Mouse (Mus musculus) myocyte (in vitro differentiated cells): ENCODE measurements around the gene Prkag2. TPM values are rescaled to one million over a fixed set of nuclear protein-coding genes. Genes with fewer than 3 reads are reported as not detected.
A peak's percentile ranks its signal among the peaks of the same experiment; 100 is the strongest.

Source experiments
- H3K27me3 ChIP-seq: one replicate; pipeline ENCODE4 v1.6.1; 2011; ENCODE audit not compliant: control insufficient read depth, insufficient read depth, insufficient read length
- H3K36me3 ChIP-seq: one replicate; pipeline ENCODE4 v1.6.1; 2011; ENCODE audit not compliant: control insufficient read depth, insufficient read depth
- H3K4me2 ChIP-seq: one replicate; pipeline ENCODE4 v1.6.1; 2011; ENCODE audit warnings: low read depth, control low read depth
- H3K4me3 ChIP-seq: one replicate; pipeline ENCODE4 v1.5.1; 2011; ENCODE audit warnings: mild to moderate bottlenecking, control low read depth, moderate library complexity
- H3K79me2 ChIP-seq: one replicate; pipeline ENCODE4 v1.6.1; 2011; ENCODE audit not compliant: control insufficient read depth, insufficient read depth
- H3ac ChIP-seq: one replicate; pipeline ENCODE4 v1.6.1; 2011; ENCODE audit not compliant: control insufficient read depth, insufficient read length
- CEBPB ChIP-seq: IDR thresholded peaks from 2 replicates; pipeline ENCODE4 v1.6.1; 2011; ENCODE audit warnings: mild to moderate bottlenecking, moderate library complexity; ENCODE audit not compliant: poor library complexity, insufficient read depth, severe bottlenecking
- E2F4 ChIP-seq: IDR thresholded peaks from one replicate; pipeline ENCODE4 v1.6.1; 2011; ENCODE audit warnings: mild to moderate bottlenecking, control low read depth, moderate library complexity; ENCODE audit not compliant: insufficient read depth
- MAX ChIP-seq: IDR thresholded peaks from one replicate; pipeline ENCODE4 v1.6.1; 2011; ENCODE audit warnings: low read depth, mild to moderate bottlenecking, control low read depth
- MYOD1 ChIP-seq, 3 experiments: IDR thresholded peaks; one replicate each; pipeline ENCODE4 v1.6.1; 2011; ENCODE audit warnings: control low read depth in 2 of 3, low read depth in 2 of 3, mild to moderate bottlenecking in 2 of 3, moderate library complexity in 1 of 3; ENCODE audit not compliant: insufficient read length in 2 of 3, control insufficient read depth in 1 of 3
- MYOG ChIP-seq, 3 experiments: IDR thresholded peaks; one replicate each; pipeline ENCODE4 v1.6.1; 2011; ENCODE audit warnings: control low read depth in 2 of 3, low read depth in 2 of 3, mild to moderate bottlenecking in 2 of 3; ENCODE audit not compliant: insufficient read length in 2 of 3, control insufficient read depth in 1 of 3, insufficient read depth in 1 of 3
- POLR2A ChIP-seq: IDR thresholded peaks from one replicate; pipeline ENCODE4 v1.6.1; 2011; ENCODE audit warnings: low read depth, mild to moderate bottlenecking, control low read depth, moderate library complexity; ENCODE audit not compliant: insufficient read length
- POLR2AphosphoS2 ChIP-seq: IDR thresholded peaks from one replicate; pipeline ENCODE4 v1.6.1; 2011; ENCODE audit warnings: low read depth, control low read depth; ENCODE audit not compliant: insufficient read length
- REST ChIP-seq: IDR thresholded peaks from one replicate; pipeline ENCODE4 v1.6.1; 2011; ENCODE audit warnings: mild to moderate bottlenecking, control low read depth, moderate library complexity; ENCODE audit not compliant: insufficient read depth, insufficient read length
- SRF ChIP-seq: IDR thresholded peaks from one replicate; pipeline ENCODE4 v1.6.1; 2011; ENCODE audit warnings: low read depth; ENCODE audit not compliant: control insufficient read depth, insufficient read length
- TCF12 ChIP-seq: IDR thresholded peaks from one replicate; pipeline ENCODE4 v1.6.1; 2011; ENCODE audit warnings: mild to moderate bottlenecking, control low read depth; ENCODE audit not compliant: poor library complexity, insufficient read depth, severe bottlenecking
- TCF3 ChIP-seq: IDR thresholded peaks from one replicate; pipeline ENCODE4 v1.6.1; 2011; ENCODE audit warnings: low read depth, control low read depth; ENCODE audit not compliant: insufficient read length
- USF1 ChIP-seq: IDR thresholded peaks from one replicate; pipeline ENCODE4 v1.6.1; 2011; ENCODE audit warnings: low read depth, mild to moderate bottlenecking, control low read depth, moderate library complexity
- polyA plus RNA-seq: library from polyadenylated mRNA; unstranded; fragments of >200 nt; fragmentation: generic; extraction: Trizol; gene quantifications from one replicate; pipeline ENCODE4 v1.2.1, GENCODE M21; 2012; ENCODE audit warnings: missing spikeins

Gene Prkag2
- polyA plus RNA-seq, 1 experiment, result 5.8 TPM

DNA sequence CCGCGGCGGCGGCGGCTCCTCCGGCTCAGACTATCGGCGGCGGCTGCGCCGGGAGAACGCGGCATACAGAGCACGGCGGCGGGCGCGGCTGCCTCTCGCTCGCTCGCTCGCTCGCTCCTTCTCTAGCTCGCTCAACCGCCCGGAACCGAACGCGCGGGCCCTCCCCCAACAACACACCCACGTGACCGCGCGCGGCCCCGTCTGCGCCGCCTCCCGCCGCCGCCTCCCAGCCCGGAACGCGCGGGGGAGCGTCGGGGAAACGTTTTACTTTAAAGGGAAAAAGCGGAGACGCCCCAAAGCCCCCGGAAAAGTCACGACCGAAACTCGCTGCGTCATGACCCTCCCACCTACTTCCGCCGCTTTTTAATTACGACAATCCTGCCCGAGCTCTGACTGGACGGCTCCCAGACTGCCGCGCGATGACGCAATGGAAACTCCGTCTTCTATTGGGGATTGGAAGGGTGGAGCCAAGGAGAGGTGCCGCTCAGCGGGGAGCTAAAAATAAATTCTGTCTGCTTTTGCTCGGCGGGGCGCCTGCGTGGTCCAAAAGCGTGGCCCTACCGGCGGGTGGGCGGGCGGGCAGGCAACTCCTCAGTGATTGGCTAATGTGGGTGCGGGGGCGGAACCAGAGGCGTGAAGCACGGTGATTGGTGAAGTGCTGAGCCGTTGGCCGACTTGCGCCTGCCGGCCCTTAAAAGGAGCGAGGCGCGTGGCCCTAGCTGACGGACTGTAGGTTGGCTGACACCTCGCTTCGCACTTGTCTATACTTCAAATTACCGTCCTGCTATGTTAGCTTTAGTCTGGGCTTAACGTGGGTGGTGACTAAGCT, 258.0 kb downstream of the Prkag2 start, which contains the start of gene Rheb:
Gene Rheb (minus strand): TSS at position 351 of the 829 bp plus-strand sequence.
- no peaks in the 10 kb centered on the region for H3K27me3 ChIP-seq
- peaks cover 43% of the 10 kb centered on the region for H3K79me2 ChIP-seq
- peak within 1 kb of the TSS; percentile 89 for H3K4me3 ChIP-seq
- no peak for TF ChIP-seq TCF12
- peak; percentile 65; the same call in 1 of the 2 replicates for TF ChIP-seq CEBPB
- TF ChIP-seq POLR2AphosphoS2, result peak; percentile 96
- TF ChIP-seq TCF3, result no peak
- peak; percentile 72 for TF ChIP-seq MAX
- TF ChIP-seq POLR2A, result peak; percentile 99
- TF ChIP-seq MYOG (IDR thresholded peaks at IDR 0.05; ENCODE audit: control insufficient read depth in 1 of 3, insufficient read depth in 1 of 3, insufficient read length in 2 of 3, low read depth in 2 of 3), result no peak
- peak; percentile 54 for TF ChIP-seq USF1
- peak; percentile 96 for TF ChIP-seq SRF
- peak in 1 of 3 experiments; percentile 16 for TF ChIP-seq MYOD1 (IDR thresholded peaks at IDR 0.05; ENCODE audit: control insufficient read depth in 1 of 3, insufficient read length in 2 of 3, low read depth in 2 of 3)
- no peak for TF ChIP-seq E2F4
- no peak for TF ChIP-seq REST
- no peaks in the 10 kb centered on the region for H3K36me3 ChIP-seq
- H3K4me2 ChIP-seq, result peak within 1 kb of the TSS; percentile 95
- peak within 1 kb of the TSS; percentile 94 for H3ac ChIP-seq

DNA sequence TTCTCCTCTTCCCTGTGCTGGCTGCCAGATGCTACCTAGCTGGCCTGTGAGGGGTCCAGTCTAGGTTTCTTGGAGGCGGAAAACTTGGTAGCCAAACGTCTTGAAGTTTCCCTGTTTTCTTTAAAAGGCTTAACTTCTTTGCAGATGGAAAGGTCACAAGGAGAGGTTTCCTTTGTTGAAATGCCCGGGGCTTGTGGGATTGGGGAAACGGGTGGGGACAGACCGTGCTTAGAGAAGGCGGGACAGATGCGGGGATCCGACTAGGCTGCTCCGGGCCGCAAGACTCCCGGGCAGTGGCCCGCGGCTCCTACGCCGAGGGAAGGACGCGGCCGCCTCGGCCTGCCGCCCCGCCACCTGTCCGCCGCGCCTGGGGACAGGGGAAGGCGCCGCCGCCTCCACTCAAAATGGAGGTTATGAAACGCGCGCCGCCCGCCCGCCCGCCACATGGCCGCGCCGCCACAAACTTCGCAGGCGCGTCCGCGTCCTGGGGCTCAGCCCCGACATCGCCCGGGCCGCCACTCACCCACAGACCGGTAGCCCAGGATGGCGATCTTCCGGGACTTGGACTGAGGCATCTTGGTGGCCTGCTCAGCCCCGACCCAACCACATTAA, 258.7 kb downstream of the Prkag2 start:
- Histone ChIP-seq H3K36me3 (no peaks in the 10 kb centered on the region), H3K27me3 (no peaks in the 10 kb centered on the region), H3K4me3 (peak overlapping the region; percentile 89), H3K79me2 (peaks cover 51% of the 10 kb centered on the region), H3ac (peak overlapping the region; percentile 94), H3K4me2 (peak overlapping the region; percentile 95)
- TF ChIP-seq MYOD1 (IDR thresholded peaks at IDR 0.05; ENCODE audit: control insufficient read depth in 1 of 3, insufficient read length in 2 of 3, low read depth in 2 of 3) (peak in 1 of 3 experiments; percentile 68), MYOG (IDR thresholded peaks at IDR 0.05; ENCODE audit: control insufficient read depth in 1 of 3, insufficient read depth in 1 of 3, insufficient read length in 2 of 3, low read depth in 2 of 3) (no peak)

DNA sequence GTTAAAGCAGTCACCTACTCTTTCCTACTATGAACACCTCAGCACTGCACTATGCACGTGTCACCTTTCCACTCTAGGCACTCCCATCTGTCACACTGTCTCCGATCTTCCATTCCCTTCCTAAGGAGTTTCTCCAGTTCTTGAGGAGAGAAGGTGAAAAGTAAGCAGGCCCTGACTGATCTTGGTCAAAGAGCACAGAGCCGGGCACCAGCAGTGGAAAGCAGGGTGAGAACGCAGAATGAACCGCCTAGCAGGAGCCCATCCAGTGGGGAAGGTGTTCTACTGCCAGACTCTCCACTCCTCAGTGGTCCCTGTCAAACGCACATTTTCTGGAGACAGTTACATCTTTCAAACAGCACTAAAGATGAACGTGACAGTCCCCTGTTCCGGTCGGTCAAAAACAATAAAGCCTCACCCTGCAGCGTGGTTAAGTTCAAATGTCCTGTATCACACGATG, 259.4 kb downstream of the Prkag2 start:
- H3K27me3 ChIP-seq, result no peaks in the 10 kb centered on the region
- no peaks in the 10 kb centered on the region for H3K36me3 ChIP-seq
- peak overlapping the region; percentile 95 for H3K4me2 ChIP-seq
- H3ac ChIP-seq, result peak overlapping the region; percentile 94
- TF ChIP-seq POLR2AphosphoS2, result peak; percentile 11
- no peak for TF ChIP-seq E2F4
- H3K79me2 ChIP-seq, result peaks cover 58% of the 10 kb centered on the region
- peak overlapping the region; percentile 89 for H3K4me3 ChIP-seq

- H3ac ChIP-seq, result no peak overlapping the region
- H3K27me3 ChIP-seq, result no peaks in the 10 kb centered on the region
- peaks cover 99% of the 10 kb centered on the region for H3K79me2 ChIP-seq
- TF ChIP-seq MAX (no peak), SRF (no peak), TCF3 (no peak), POLR2AphosphoS2 (no peak), CEBPB (no peak), MYOD1 (IDR thresholded peaks at IDR 0.05; ENCODE audit: control insufficient read depth in 1 of 3, insufficient read length in 2 of 3, low read depth in 2 of 3) (no peak), TCF12 (no peak), REST (no peak), MYOG (IDR thresholded peaks at IDR 0.05; ENCODE audit: control insufficient read depth in 1 of 3, insufficient read depth in 1 of 3, insufficient read length in 2 of 3, low read depth in 2 of 3) (no peak), E2F4 (no peak), USF1 (no peak), POLR2A (no peak)
- H3K4me2 ChIP-seq, result no peak overlapping the region
- no peak overlapping the region for H3K4me3 ChIP-seq
- H3K36me3 ChIP-seq, result no peaks in the 10 kb centered on the region
Observed at GRCm38 (mm10) chr5:24834491-24834890, 266.0 kb downstream of the Prkag2 start.

GRCm38 (mm10) chr5:24831912-24832311, 268.5 kb downstream of the Prkag2 start:
- no peak overlapping the region for H3ac ChIP-seq
- no peaks in the 10 kb centered on the region for H3K36me3 ChIP-seq

More at GRCm38 (mm10) chr5:24831912-24832311, 268.5 kb downstream of the Prkag2 start:
- Histone ChIP-seq H3K4me2 (no peak overlapping the region), H3K4me3 (no peak overlapping the region), H3K79me2 (peaks cover 99% of the 10 kb centered on the region), H3K27me3 (no peaks in the 10 kb centered on the region)
- no peak for TF ChIP-seq POLR2A
- TF ChIP-seq CEBPB, result no peak
- TF ChIP-seq E2F4, result no peak
- TF ChIP-seq MAX, result no peak
- TF ChIP-seq USF1, result no peak
- TF ChIP-seq TCF12, result no peak
- no peak for TF ChIP-seq TCF3
- no peak for TF ChIP-seq SRF
- TF ChIP-seq MYOG (IDR thresholded peaks at IDR 0.05; ENCODE audit: control insufficient read depth in 1 of 3, insufficient read depth in 1 of 3, insufficient read length in 2 of 3, low read depth in 2 of 3), result no peak
- TF ChIP-seq POLR2AphosphoS2, result no peak
- no peak for TF ChIP-seq REST
- no peak for TF ChIP-seq MYOD1 (IDR thresholded peaks at IDR 0.05; ENCODE audit: control insufficient read depth in 1 of 3, insufficient read length in 2 of 3, low read depth in 2 of 3)
